Mouse (Mus musculus): ENCODE measurements around the gene Gm45753. TPM values are rescaled to one million over a fixed set of nuclear protein-coding genes. Genes with fewer than 3 reads are reported as not detected.

Gene Gm45753
- polyA plus RNA-seq, 1 experiment, result not detected

DNA sequence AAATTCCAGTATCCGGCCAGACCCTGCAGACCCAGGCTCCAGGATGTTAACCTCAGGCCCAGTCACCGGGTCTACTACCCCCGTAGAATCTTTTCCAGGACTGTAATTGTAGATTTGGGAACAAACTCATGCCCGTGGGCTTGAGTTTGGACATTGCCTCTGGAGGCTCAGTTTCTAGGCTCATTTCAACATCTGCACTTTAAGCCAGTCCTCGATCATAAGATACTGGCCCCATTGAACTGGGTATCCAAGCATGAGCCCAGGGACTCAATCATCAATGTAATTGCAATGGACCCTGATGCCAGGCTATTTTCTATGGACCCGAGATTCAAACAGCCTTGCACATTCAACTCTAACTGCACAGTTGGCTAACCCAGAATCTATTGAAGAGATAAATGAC is 13.0 kb downstream of the Gm45753 start:
- TF ChIP-seq GATA1 (IDR thresholded peaks at IDR 0.05; ENCODE audit: low read length), result no peak

DNA sequence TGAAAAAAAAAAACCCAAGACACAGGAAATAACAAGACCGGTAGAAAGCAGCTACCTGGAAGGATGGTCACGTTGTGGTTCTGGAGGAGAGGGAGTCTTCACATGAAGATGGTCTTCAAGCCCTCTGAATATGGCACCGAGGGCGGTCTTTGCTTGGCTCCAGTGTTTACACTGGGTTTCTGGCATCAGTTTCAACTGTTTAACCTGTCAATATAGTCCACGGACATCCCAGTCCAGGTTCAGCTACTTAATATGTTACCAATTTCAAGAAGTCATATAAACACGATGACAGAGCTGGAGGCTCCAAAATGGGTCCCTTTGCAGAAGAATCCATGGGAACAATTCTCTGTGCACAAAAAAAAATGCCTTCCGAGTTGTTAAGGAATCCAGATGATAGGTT is 13.6 kb downstream of the Gm45753 start, which contains the start of gene Klkb1:
Gene Klkb1, minus strand, starts transcription at position 173 of the 400 bp plus-strand sequence.
- TF ChIP-seq GATA1 (IDR thresholded peaks at IDR 0.05; ENCODE audit: low read length), result no peak

DNA sequence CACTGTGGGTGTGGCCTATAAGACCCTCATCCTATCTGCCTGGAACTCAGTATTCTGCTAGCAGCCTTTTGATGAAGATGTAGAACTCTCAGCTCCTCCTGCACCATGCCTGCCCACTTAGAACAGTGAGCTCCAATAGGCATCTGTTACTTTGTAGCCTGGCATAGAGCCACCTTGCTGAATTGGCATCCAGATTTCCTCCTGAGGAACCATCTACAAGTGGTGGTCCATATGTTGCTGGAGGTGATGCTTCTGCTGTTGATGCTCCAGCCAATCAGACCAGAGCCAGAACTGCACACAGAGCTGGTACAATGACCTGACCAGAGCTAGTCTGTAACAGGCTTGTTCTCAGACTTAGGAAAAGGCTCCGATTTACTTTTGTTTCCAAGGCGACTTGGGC is 16.5 kb downstream of the Gm45753 start:
- TF ChIP-seq GATA1 (IDR thresholded peaks at IDR 0.05; ENCODE audit: low read length), result no peak

GRCm38 (mm10) chr8:45281630-45282029 is 26.6 kb downstream of the Gm45753 start:
- TF ChIP-seq GATA1 (IDR thresholded peaks at IDR 0.05; ENCODE audit: low read length), result no peak

DNA sequence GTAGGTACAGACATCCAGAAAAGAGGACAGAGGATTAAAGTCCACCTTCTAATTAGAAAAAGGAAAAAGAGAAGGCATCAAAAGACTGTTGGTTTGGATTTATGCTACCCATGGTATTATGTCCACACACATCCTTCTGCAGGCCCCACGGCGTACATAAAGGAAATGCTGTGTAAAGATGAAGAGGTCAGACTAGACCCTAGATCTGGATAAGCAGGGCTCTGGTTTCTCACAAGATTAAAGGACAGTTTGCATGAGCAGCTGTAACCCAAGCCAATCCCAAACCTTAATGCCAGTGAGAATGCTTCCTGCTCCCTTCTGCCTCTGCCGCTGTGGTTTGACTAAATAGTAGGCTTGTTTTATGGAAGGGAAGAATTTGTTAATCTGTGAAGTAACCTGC is 30.8 kb downstream of the Gm45753 start:
- TF ChIP-seq GATA1 (IDR thresholded peaks at IDR 0.05; ENCODE audit: low read length), result no peak

DNA sequence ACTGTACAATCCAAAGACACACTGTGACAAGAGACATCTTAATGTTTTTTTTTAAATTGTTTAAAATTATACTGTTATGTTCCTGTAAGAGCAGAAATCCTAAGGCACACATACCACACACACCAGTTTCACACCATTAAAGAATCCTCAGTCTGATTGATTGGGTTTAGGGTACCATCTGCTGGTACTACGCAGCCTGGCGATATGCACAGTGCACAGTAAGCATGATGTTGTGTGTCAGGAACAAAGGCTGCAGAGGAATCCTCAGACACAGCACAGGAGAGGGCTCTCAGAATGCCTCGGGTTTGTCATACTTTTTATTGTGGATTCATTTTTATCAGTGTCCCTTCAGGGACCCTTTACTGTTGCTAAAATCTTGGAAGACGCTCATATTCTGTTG is 33.9 kb downstream of the Gm45753 start:
- TF ChIP-seq GATA1 (IDR thresholded peaks at IDR 0.05; ENCODE audit: low read length), result no peak

- TF ChIP-seq GATA1 (IDR thresholded peaks at IDR 0.05; ENCODE audit: low read length), result no peak
Observed at GRCm38 (mm10) chr8:45269056-45269455, 39.2 kb downstream of the Gm45753 start.

GRCm38 (mm10) chr8:45268485-45268884 is 39.8 kb downstream of the Gm45753 start:
- no peak for TF ChIP-seq GATA1 (IDR thresholded peaks at IDR 0.05; ENCODE audit: low read length)

- TF ChIP-seq GATA1 (IDR thresholded peaks at IDR 0.05; ENCODE audit: low read length), result no peak
Observed at GRCm38 (mm10) chr8:45267611-45268391, 40.5 kb downstream of the Gm45753 start.

DNA sequence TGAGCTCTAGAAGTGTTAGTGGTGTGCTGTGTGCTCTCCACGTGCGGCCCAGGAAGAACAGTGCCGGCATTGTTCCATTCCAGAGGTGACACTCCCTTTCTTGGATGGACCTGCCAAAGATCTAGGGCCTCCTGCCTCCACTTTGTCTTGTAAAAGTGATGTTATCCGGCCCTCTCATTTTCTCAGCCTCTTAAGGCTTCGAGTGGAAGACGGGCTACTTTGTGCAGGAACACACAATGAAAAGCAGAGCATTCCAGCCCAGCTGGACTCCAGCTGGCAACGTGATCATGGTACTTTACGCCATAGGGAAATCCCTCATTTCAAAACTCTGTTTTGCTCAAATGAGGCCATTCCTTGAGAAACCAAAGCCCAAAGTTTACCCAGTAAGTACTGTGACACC is 41.3 kb downstream of the Gm45753 start:
- no peak for TF ChIP-seq GATA1 (IDR thresholded peaks at IDR 0.05; ENCODE audit: low read length)

- no peak for TF ChIP-seq GATA1 (IDR thresholded peaks at IDR 0.05; ENCODE audit: low read length)
Observed at GRCm38 (mm10) chr8:45264918-45265317, 43.3 kb downstream of the Gm45753 start.

DNA sequence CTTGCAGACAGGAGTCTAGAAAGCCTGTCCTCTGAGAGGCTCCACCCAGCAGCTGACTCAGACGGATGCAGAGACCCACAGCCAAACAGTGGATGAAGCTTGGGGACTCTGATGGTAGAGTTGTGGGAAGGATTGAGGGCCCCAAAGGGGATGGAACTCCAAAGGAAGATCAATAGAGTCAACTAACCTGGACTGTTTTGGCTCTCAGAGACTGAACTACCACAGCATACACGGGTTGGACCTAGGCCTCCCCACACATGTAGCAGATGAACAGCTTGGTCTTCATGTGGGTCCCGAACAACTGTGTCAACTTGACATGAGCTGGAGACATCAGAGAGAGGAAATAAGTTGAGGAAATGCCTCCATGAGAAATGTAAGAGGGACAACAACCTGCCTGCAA is 45.4 kb downstream of the Gm45753 start:
- no peak for TF ChIP-seq GATA1 (IDR thresholded peaks at IDR 0.05; ENCODE audit: low read length)

DNA sequence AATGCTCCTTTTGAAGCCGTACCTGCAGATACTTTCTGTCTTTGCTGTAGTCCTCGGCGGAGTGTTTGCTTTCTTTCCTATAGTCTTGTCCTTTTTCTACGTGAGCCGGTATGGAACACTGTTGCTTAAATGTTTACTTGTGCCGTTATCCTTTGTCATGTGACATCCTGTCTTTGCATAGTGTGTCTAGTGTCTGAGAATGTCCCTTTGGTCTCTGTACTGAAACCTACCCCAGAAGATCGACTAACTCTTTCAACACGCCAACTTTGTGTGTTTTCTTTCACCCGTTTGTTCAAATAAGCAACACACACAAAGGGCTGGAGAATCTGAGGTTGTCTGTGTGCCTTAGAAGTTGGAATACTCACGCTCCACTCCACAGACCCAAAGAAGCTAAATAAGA is 46.3 kb downstream of the Gm45753 start, which contains the start of gene F11:
Gene F11, minus strand, starts transcription at position 112 of the 400 bp plus-strand sequence.
- TF ChIP-seq GATA1 (IDR thresholded peaks at IDR 0.05; ENCODE audit: low read length), result no peak

DNA sequence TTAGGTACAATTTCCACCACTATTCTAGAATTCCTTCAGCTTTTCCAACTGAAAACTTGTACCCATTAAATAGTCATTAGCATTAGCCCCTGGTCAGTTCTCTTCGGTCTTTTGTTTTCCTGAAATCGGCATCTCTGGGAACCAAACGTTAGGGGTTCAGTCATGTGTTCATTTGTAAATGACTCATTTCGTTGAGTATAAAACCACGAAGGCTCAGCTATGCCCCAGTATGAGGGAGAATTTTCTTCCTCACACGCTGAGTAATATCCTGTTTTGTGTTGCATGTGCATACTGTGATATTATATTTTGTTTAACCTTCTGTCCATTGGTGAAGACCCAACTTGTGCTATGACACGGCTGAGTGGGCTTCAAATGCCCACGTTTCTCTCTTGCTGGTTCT is 49.8 kb downstream of the Gm45753 start:
- no peak for TF ChIP-seq GATA1 (IDR thresholded peaks at IDR 0.05; ENCODE audit: low read length)

DNA sequence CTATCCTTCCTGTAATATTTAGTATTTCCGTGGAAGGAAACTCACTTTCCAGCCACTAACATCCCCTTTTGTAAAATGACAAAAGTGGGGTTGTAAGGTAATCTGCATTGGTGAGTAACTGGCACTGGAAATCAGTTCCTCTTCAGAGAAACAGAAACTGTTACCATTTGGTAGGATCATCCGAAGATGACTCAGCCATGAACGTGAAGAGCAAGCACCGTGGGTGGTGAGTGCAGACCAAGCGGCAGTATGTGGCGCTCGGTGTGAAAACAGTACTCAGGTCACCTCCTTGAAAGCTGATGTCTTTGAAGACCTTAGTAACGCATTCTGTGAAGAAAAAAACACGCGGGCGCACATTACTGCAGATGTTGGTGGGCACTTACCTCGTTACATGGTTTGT is 53.2 kb downstream of the Gm45753 start:
- TF ChIP-seq GATA1 (IDR thresholded peaks at IDR 0.05; ENCODE audit: low read length), result no peak

- TF ChIP-seq GATA1 (IDR thresholded peaks at IDR 0.05; ENCODE audit: low read length), result no peak
Observed at GRCm38 (mm10) chr8:45254194-45254842, 53.9 kb downstream of the Gm45753 start.

DNA sequence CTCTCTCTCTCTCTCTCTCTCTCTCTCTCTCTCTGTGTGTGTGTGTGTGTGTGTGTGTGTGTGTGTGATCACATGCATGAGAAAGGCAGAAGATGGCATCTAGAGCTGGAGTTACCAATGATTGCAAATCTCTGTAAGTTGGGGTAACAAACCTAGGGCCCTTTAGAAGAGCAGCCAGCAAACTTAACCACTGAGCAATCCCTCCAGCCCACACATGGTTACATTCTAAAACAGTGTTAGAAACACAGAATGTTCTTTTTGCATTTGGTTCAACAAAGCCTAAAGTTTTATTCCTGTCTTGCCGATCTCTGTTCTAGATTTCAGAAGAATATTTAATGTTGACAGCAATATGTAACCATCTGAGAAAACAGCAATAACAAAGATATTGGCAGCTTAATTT is 54.7 kb downstream of the Gm45753 start:
- TF ChIP-seq GATA1 (IDR thresholded peaks at IDR 0.05; ENCODE audit: low read length), result no peak
